Mouse (Mus musculus) hindbrain, embryonic 11.5 days (tissue): ENCODE results near the gene Nbr1. TPM values are rescaled to one million over a fixed set of nuclear protein-coding genes. Genes with fewer than 3 reads are reported as not detected.
A peak's percentile ranks its signal among the peaks of the same experiment; 100 is the strongest.

Source experiments
- ATAC-seq: fragments of 200-750 bp; cut with Nextera tagmentation; 2 replicates; pipeline ENCODE4 v1.8.0; 2017; ENCODE audit warnings: mild to moderate bottlenecking, moderate TSS enrichment, moderate library complexity; ENCODE audit not compliant: low FRiP score
- DNase-seq: peaks from one replicate; pipeline ENCODE4 v3.0.0-alpha.2; 2015; ENCODE audit warnings: low spot score
- H3K27ac ChIP-seq: fragments of 300-500 bp; sonication (generic); 2 replicates; pipeline ENCODE4 v1.5.1; 2014; ENCODE audit warnings: mild to moderate bottlenecking, low read depth, low read length
- H3K27me3 ChIP-seq: fragments of 300-500 bp; sonication (generic); 2 replicates; pipeline ENCODE4 v1.6.1; 2014; ENCODE audit warnings: mild to moderate bottlenecking, low read length, moderate library complexity, mixed read lengths; ENCODE audit not compliant: control insufficient read depth, insufficient read depth
- H3K36me3 ChIP-seq: fragments of 300-500 bp; sonication (generic); 2 replicates; pipeline ENCODE4 v1.6.1; 2014; ENCODE audit warnings: mild to moderate bottlenecking, low read length, moderate library complexity, mixed read lengths; ENCODE audit not compliant: control insufficient read depth, insufficient read depth
- H3K4me1 ChIP-seq: fragments of 300-500 bp; sonication (generic); replicated peaks from 2 replicates; pipeline ENCODE4 v1.6.1; 2014; ENCODE audit warnings: low read length, mixed read lengths; ENCODE audit not compliant: control insufficient read depth, insufficient read depth
- H3K4me2 ChIP-seq: fragments of 300-500 bp; sonication (generic); replicated peaks from 2 replicates; pipeline ENCODE4 v1.6.1; 2014; ENCODE audit warnings: mild to moderate bottlenecking, low read depth, low read length
- H3K4me3 ChIP-seq: fragments of 300-500 bp; sonication (generic); 2 replicates; pipeline ENCODE4 v1.5.1; 2014; ENCODE audit warnings: low read depth, low read length
- H3K9ac ChIP-seq: fragments of 300-500 bp; sonication (generic); 2 replicates; pipeline ENCODE4 v1.6.1; 2014; ENCODE audit warnings: low read depth, low read length
- H3K9me3 ChIP-seq: fragments of 300-500 bp; sonication (generic); 2 replicates; pipeline ENCODE4 v1.6.1; 2016; ENCODE audit warnings: low read length; ENCODE audit not compliant: control insufficient read depth
- WGBS: fragments of 180-500 bp; shearing (Covaris S2); extraction: QIAGEN DNeasy Blood & Tissue Kit; methylation state at CpG from one replicate; pipeline ENCODE4 v1.1.7; 2014; 5-methylcytosine and 5-hydroxymethylcytosine counted together
- polyA plus RNA-seq: library from polyadenylated mRNA; unstranded; fragments of >200 nt; fragmentation: Nextera tagmentation; extraction: Ambion mirVana; gene quantifications from 2 replicates; pipeline ENCODE4 v1.2.1, GENCODE M21; 2014

The Nbr1 gene
- polyA plus RNA-seq, 1 experiment from 2014 or later = 83.0 TPM

DNA sequence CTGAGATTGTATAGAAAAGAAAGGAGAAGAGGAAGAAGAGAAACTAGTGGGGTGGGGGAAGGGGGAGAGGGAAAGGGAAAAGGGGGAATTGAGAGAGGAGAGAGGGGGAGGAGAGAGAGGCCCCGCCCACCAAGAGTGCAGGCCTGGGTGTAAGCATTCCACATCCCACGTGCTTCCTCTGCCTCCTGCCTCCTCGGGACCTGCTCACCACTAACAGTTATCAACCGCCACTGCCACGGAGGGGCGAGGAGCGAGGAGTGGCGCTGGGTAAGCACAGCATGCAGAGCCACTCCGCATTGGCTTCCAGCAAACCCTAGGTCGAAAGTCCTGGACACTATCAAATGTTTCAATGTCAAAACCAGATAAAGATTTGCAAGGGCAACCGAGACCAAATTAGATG, 58.5 kb downstream of the Nbr1 start:
- DNase-seq = no peak
- H3K9me3 ChIP-seq = no peaks in the 10 kb centered on the region
- no peaks in the 10 kb centered on the region for H3K36me3 ChIP-seq
- no peak overlapping the region for H3K4me3 ChIP-seq
- WGBS = 44% methylated on average over 11 of the region's 11 CpGs
- H3K27ac ChIP-seq = no peak overlapping the region
- no peak overlapping the region for H3K4me2 ChIP-seq
- no peak for ATAC-seq
- no peaks in the 10 kb centered on the region for H3K4me1 ChIP-seq
- no peaks in the 10 kb centered on the region for H3K27me3 ChIP-seq
- no peak overlapping the region for H3K9ac ChIP-seq

DNA sequence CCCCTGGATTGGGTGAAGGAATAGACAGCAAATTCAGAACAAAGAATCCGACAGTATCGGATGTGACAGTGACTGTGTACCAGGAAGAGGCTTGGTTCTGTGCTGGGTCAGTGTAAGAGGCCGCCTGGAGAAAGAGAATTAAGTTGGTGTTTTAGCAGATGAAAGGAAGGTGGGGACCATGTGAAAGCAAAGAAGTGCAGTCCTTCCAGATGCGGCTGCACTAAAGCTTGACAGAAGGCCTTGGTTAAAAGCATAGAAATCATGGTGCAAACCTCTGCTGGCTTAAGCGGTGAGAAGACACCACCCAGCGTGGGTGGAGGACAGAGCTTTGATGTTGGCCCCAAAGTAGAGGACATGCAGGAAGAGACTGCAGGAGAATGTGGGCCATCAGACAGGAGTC, 61.6 kb downstream of the Nbr1 start:
- H3K27ac ChIP-seq = no peak overlapping the region

DNA sequence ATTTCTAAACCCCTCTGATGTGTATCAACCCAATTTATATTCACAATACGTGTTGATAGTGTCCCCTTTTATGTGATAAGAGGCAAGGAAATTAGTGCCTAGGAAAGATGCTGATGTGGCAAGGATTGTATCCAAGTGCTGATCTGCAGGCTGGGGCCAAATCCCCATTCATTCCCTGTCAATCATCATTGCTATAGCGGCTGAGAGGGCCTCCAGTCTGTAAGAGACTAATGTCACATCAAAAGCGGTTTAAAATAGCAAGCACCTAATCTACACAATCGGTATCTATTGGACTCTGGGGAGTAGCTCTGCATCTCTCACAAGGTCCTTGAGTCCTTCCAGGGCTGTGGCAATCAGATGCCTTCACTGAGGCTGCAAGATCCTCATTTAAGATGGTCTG, 62.2 kb downstream of the Nbr1 start:
- WGBS = 76% methylated on average over 4 of the region's 4 CpGs
- Histone ChIP-seq H3K27me3 (no peaks in the 10 kb centered on the region), H3K9ac (no peak overlapping the region), H3K36me3 (no peaks in the 10 kb centered on the region), H3K4me1 (0 out of 2 replicates have a peak, but pooled peaks cover 9% of the 10 kb centered on the region), H3K27ac (no peak overlapping the region), H3K9me3 (no peaks in the 10 kb centered on the region), H3K4me2 (no peak overlapping the region), H3K4me3 (no peak overlapping the region)
- ATAC-seq (no peak), DNase-seq (no peak)

More for the DNA sequence above, 61.6 kb downstream of the Nbr1 start:
- Histone ChIP-seq H3K9ac (no peak overlapping the region), H3K4me1 (0 out of 2 replicates have a peak, but pooled peaks cover 9% of the 10 kb centered on the region), H3K9me3 (no peaks in the 10 kb centered on the region), H3K36me3 (no peaks in the 10 kb centered on the region), H3K4me2 (no peak overlapping the region), H3K27me3 (no peaks in the 10 kb centered on the region), H3K4me3 (no peak overlapping the region)
- no peak for ATAC-seq
- WGBS = 80% methylated on average over 6 of the region's 6 CpGs
- DNase-seq = no peak

DNA sequence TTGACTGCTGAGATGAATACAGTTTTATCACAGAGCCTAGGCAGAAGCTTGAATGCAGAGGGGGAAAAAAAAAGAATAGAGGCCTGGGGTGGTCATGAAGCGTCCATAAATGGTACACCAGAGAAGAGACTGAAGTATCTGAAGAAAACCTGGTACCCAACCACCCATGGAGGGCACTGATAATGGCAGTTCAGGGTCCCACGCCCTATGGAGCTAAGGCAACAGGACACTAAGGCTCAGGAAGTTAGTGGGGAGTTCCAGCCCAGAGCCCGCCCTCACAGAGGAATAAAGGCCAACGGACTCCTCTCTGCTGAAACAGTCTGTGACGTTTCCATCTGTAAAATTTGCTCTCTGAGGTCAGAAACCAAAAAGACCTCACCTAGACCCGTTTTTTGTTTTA, 63.4 kb downstream of the Nbr1 start:
- Histone ChIP-seq H3K36me3 (no peaks in the 10 kb centered on the region), H3K4me1 (0 out of 2 replicates have a peak, but pooled peaks cover 9% of the 10 kb centered on the region), H3K4me3 (no peak overlapping the region), H3K9ac (no peak overlapping the region), H3K9me3 (no peaks in the 10 kb centered on the region), H3K27me3 (no peaks in the 10 kb centered on the region), H3K27ac (no peak overlapping the region), H3K4me2 (no peak overlapping the region)
- ATAC-seq (no peak), DNase-seq (no peak)
- WGBS = 88% methylated on average over 6 of the region's 6 CpGs

DNA sequence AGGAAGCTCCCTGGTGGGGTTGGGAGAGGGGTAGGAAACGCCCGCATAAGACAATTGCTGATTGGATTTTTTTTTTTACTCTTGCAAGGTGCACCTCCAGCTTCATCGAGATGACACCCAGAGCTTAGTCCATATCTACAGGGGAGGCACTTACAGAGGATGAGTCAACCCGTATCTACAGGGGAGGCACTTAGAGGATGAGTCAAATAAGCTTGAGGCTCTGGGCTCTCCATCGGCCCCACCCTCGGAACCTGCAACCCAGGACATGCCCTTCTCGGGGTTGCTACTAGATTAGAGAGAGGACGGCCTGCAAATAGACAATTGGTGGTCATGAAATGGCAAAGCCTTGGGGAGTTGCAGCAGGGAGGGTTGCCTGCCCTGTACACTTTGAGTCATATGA, 64.2 kb downstream of the Nbr1 start:
- ATAC-seq = no peak
- 95% methylated on average over 8 of the region's 8 CpGs for WGBS
- H3K4me3 ChIP-seq = no peak overlapping the region
- H3K9me3 ChIP-seq = no peaks in the 10 kb centered on the region
- H3K36me3 ChIP-seq = no peaks in the 10 kb centered on the region
- H3K9ac ChIP-seq = no peak overlapping the region
- H3K27ac ChIP-seq = no peak overlapping the region
- H3K4me2 ChIP-seq = no peak overlapping the region
- DNase-seq = no peak
- no peaks in the 10 kb centered on the region for H3K27me3 ChIP-seq
- H3K4me1 ChIP-seq = 0 out of 2 replicates have a peak, but pooled peaks cover 9% of the 10 kb centered on the region

DNA sequence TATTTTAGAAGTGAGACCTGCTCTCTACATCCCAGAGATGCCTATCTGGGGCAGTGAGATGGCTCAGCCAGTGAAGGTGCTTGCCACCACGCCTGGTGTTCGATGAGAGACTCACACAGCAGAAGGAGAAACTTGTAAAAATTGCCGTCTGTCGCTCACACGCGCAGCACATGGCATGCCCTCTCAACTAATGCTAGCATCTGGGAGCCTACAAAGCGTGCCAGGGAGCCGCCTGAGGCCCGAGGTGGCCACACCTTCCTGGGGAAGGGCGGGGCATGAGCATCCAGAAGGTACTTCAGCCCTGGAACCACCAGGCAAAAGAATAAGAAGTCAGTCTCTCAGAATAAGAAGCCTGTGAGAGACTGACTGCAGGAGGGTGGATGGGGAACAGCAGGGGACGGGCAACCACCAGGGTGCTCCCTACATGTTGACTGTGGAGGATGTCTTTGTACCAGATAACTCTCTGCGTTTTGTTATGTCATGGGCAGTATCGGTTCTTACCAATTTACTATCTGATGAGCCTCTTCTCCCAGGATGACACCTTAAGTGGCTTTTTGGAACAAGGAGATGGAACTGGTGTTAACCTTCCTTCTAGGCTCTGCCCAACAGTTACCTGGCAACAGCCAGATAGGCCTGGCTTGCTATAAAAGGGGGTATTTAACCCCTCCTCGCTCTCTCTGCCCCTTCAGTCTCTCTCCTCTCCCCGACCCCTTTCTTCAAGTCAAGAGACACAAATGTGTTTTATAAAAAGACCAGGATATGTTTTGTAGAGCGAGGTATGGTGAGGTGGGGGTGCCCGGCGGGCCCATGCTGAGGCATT, 65.2 kb downstream of the Nbr1 start:
- Histone ChIP-seq H3K9ac (peak overlapping the region; percentile 31; the same call in 1 of the 2 replicates), H3K27ac (no peak overlapping the region), H3K27me3 (no peaks in the 10 kb centered on the region), H3K9me3 (no peaks in the 10 kb centered on the region), H3K4me3 (no peak overlapping the region), H3K4me2 (peak overlapping the region; percentile 14), H3K4me1 (0 out of 2 replicates have a peak, but pooled peaks cover 9% of the 10 kb centered on the region), H3K36me3 (no peaks in the 10 kb centered on the region)
- WGBS = 21% methylated on average over 18 of the region's 18 CpGs
- ATAC-seq (no peak; the same call in 1 of the 2 replicates), DNase-seq (peak; percentile 19)

DNA sequence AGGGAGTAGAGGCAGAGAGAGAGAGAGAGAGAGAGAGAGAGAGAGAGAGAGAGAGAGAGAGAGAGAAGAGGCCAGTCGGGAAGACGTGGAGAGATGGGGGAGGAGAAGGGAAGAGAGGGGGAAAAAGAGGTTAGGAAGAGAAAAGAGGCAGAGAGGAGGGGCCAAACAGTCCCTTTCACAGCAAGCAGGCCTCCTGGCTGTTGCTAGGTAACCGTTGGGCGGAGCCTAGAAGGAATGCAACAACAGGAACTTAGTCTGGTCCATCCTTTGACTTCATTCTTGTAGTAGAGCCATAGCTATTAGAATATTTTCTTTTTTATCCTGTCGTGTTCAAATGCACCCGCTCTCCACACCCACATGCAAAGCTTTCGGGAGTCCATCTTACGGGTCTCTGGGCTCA, 65.9 kb downstream of the Nbr1 start:
- Histone ChIP-seq H3K27me3 (no peaks in the 10 kb centered on the region), H3K4me2 (peak overlapping the region; percentile 17), H3K27ac (0 out of 2 replicates have a peak overlapping the region, but pooled peaks have one; percentile 42), H3K9me3 (no peaks in the 10 kb centered on the region), H3K9ac (no peak overlapping the region; the same call in 1 of the 2 replicates), H3K4me3 (no peak overlapping the region), H3K36me3 (no peaks in the 10 kb centered on the region), H3K4me1 (0 out of 2 replicates have a peak, but pooled peaks cover 9% of the 10 kb centered on the region)
- ATAC-seq (peak; percentile 68), DNase-seq (peak; percentile 86)
- 3% methylated on average over 8 of the region's 8 CpGs for WGBS

DNA sequence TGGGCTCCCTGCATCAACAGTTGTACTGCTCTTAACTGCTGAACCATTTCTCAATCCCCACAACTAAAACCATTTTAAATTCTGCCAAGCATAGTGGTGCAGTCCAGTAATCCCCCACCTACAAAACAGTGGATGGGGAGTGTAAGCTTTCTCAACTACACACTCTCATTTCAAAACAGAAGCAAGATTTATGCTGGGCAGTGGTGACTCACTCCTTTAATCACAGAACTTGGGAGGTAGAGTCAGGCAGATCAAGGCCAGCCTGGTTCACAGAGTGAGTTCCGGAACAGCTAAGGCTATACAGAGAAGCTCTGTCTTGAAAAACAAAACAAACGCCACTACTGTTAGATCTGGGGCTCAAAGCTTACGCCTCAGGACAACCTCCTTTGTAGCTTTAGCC, 66.6 kb downstream of the Nbr1 start:
- no peak overlapping the region for H3K4me3 ChIP-seq
- no peak overlapping the region for H3K4me2 ChIP-seq
- H3K36me3 ChIP-seq = no peaks in the 10 kb centered on the region
- ATAC-seq (no peak), DNase-seq (no peak)
- no peaks in the 10 kb centered on the region for H3K9me3 ChIP-seq
- WGBS = 78% methylated on average over 3 of the region's 3 CpGs
- H3K9ac ChIP-seq = no peak overlapping the region
- H3K27ac ChIP-seq = peak overlapping the region; percentile 42; the same call in 1 of the 2 replicates
- no peaks in the 10 kb centered on the region for H3K27me3 ChIP-seq
- 0 out of 2 replicates have a peak, but pooled peaks cover 9% of the 10 kb centered on the region for H3K4me1 ChIP-seq
